Mouse (Mus musculus) gastrocnemius, postnatal 10 days (tissue): Measurements from ENCODE around the gene Svs1. TPM values are rescaled to one million over a fixed set of nuclear protein-coding genes. Genes with fewer than 3 reads are reported as not detected.

Experiments used
- DNase-seq: peaks from one replicate; pipeline ENCODE4 v3.0.0; 2021; ENCODE audit warnings: mixed read lengths
- total RNA-seq, 2 experiments: library from RNA; stranded (reverse); gene quantifications; 2 replicates each; pipeline ENCODE4 v1.2.3; 2021

Svs1 gene
- total RNA-seq, 2 experiments from 2014 or later, result not detected

- no peak for DNase-seq
These were observed 24.5 kb downstream of the Svs1 start for GRCm38 (mm10) chr6:49011191-49011590.

DNA sequence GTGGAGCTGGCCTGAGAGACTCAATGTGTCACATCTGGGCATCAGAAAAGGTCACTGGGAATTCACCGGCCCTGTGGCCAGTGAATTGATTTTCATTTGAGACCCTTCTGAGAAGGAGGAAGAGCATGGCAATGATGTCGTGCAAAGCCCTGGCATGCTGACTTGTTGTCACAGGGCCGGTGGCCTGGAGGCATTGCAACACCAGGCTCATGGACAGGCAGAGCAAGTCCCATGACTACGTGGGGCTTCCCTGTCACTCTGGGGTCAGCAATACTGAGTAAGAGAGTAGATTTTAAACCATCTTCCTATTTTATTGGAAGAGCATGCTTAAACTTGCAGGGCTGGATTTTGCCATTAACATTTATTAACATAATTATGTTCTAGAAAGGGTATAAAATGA is 26.4 kb downstream of the Svs1 start:
- no peak for DNase-seq

GRCm38 (mm10) chr6:49013458-49013857 is 26.8 kb downstream of the Svs1 start:
- DNase-seq, result no peak

DNA sequence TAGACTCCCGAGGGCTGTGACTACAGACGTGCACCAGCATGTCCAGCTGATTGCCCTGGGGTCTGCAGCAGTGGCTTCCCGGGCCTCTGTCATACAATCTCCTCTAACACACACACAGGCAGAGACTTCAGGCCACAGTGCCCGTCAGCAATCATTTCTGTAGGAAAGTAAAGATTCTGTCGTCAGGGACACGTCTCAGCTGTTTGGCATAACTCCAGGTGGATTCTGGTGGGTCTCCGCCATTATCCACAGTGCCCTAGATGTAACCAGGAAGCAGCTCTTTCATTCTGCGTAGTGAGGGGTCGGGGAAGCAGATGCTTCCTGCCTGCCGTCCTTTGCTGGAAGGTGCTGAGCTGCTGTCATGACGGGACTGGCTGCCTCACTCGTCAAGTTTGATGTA is 30.5 kb downstream of the Svs1 start:
- DNase-seq, result no peak

GRCm38 (mm10) chr6:49019341-49019740 is 32.7 kb downstream of the Svs1 start:
- no peak for DNase-seq

- DNase-seq, result no peak
These were observed 34.7 kb downstream of the Svs1 start for GRCm38 (mm10) chr6:49021141-49022012.

DNA sequence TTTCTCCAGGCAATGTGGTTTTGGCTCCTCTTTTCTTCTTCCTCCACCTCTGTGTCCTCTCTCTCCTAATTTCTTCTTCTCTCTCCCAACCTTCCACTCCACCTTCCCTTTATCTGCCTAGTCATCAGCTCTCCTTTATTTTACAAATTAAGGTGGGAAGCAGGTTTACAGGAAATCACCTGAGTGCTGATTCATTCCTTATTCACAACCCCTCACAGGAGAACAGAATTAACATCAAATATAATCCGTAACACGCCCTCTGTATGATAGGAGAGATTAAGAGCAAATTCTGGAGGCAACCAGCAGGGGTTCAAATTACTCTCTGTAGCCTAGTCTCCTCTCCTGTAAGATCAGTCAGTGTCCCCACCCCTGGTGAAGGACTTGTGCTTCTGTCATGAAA is 35.7 kb downstream of the Svs1 start:
- DNase-seq, result no peak

GRCm38 (mm10) chr6:49023315-49023714 is 36.7 kb downstream of the Svs1 start:
- no peak for DNase-seq

DNA sequence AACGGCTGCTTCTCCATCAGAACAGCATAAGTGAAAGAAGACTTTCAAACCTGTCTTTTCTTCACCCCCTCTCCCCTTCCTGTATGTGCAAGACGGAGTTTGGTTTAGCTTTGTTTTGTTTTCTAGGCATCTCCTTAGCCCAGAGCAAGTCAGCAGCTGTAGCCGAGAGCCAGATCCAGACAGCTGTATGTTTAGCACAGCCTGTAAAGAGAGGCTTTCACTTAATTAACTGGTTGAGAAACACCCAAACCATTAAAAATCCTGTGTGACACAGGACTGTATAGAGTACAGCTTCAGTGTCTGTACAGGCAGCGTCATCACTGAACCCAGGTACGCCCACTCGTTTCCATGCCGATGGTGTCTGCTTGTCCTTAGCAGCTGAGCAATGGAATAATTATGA is 38.6 kb downstream of the Svs1 start:
- no peak for DNase-seq

DNA sequence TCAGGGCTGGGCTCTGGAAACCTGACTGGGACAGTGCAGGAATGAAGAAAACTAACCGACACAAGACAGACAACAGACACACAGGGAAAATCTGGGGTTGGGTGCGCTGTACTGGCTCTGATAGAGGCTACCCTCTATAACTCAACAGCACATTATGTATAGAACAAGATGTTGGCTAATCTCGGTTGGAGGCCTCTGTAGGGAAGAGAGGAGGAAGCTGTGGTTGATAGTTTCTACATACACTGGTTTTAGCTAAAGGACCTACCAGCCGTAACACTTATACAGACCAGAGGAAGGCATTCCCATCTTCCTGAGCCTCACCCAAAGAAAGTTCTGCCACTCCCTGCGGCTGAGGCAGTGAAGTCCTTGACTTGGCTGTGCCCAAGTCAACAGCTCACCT is 39.8 kb downstream of the Svs1 start:
- no peak for DNase-seq

DNA sequence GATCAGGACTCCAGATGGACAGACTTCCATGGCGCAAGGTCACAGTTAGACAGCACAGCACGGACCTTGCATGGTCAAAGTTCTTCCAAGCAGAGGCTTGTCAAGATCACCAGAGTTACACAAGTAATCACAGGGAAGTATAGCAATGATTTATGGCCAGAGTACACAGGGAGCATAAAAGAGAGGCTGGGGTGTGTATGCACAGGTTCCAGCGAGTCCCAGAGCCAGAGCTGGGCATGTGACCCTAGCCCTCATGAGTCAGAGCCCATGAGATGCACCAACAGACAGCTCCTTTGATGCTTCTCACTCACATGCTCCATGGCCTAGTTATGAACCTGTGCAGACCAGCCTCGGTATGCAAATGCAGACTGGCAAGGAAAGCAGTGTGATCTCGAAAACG is 41.4 kb downstream of the Svs1 start:
- no peak for DNase-seq

DNA sequence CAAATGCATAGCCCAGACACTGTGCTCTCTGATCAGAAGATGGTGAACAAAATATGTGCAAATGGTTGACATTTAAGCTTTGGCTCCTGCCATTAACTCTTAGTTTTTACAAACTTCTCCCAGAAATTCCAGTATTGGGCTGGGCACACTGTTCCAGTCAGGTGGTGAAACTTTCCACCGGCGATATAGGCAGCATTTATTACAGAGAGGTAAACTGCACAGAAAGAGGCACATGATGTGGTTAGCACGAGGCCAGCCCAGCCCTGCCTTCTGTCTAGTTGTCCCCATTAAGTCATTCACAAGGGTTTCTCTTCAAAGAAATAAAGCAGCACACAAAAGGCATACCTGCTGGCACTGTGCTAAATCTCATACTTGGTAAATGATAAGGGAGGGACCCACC is 42.0 kb downstream of the Svs1 start:
- no peak for DNase-seq

DNA sequence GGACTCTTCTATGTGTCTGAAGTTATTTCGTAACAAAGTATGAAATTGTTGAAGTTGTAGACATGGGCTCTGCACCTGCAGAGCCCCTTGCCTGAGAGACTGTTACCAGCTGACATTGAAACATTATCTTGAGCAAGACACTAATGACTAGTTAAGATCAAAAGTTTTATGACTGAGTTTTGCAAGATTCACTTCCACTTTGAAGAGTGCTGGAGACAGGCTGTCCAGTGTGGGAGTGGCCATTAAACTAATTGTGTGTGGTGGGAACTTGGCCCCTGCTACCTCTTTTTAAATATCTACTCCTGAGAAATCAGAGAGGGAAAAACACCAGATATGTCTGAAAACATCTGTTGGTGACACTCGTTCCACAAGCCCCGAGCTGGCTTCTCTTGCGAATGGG is 44.6 kb downstream of the Svs1 start:
- DNase-seq, result no peak

DNA sequence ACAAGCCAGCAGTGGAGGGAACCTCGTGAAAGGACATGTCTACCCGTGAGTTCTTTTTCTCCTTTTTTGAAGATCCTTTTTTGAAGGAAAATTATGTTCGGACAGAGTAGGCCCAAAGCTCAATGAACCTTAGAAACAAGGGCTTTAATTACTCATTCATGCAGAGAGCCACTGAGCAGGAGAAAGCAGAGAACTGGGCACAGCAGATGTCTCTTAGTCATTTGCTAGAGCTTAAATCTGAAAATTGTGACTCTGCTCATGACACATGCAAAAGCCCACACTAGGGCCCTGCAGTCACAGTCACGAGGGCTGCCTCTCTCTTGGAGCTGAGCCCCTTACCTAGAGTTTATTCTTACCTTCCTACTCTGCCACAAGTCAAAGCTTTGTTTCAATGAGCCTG is 46.1 kb downstream of the Svs1 start:
- DNase-seq, result no peak

DNA sequence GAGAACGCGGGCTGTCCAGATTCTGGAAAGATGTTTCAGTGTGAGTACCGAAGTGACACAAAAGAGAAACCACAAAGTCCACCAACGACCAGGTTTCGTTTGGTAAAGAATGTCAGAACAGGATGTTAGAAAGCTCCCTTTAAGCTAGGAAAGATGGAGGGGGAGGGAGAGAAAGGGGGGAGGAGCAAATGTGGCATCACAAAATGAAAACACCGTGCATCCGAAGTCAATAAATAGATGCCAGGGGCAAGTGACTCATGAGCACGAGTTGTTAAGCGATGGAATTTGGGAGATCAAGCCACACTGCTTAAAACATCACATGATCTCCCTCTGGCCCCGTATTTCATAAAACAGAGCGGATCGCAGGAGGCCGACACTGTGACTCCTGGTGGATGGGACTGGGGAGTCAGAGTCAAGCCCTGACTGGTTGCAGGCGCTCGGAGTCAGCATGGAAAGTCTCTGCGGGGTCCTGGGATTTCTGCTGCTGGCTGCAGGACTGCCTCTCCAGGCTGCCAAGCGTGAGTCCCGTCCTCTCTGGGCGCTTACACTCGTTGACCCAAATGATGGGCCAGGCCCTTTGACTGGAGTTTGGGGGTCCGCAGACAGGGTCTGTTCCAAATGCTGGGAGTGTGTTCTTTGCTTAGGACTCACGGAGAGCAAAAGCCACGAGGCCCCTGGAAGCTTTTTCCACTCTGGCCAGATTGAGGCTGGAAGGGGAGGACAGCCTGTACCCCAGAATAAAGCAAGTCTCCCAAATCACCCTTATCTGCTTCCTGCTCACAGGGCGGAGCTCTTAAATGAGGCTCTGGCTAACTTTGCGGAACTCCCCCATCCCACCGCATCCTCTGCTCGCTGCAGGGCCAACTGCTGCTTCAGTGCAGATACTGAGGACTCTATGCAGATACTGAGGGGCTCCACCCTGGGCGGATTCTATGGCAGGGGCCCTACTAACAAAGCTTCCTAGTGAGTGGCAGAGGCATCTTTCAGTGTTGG is 49.9 kb downstream of the Svs1 start, which contains the start of gene Gpnmb:
Gene Gpnmb (plus strand): TSS at position 272 of the 993 bp plus-strand sequence.
- peak; percentile 24 for DNase-seq

GRCm38 (mm10) chr6:49037268-49037662 is 50.6 kb downstream of the Svs1 start:
- DNase-seq, result peak; percentile 17

DNA sequence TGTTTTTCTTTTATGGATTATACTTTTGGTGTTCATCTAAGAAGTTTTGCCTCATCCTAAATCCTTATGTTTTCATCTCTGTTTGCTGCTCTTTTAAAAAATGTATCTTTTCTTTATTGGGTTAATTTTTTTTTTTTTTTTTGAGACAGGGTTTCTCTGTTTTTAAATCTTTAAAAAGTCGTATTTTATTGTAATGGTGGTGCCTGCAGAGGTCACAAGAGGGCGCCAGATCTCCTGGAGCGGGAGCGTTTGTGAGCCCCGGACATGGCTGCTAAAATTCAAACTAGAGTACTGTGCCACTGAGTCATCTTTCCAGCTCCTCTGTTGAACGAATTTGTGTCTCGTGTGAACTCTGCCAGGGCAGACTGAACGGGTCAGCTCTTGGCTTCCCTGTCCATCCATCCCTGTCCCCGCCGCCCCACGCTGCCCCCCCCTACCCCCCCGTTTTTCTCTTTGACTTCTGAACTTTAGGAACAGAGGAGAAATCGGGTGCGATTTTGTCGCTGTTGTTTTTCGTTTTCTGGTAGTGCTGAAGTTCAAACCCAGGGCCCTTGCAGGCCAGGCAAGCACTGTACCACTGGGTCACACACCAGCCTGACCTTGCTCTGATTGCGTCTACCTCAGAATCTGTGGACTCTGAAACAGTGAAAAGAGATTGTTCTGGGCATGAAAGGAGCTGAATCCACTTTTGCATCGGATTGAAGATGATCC is 53.0 kb downstream of the Svs1 start:
- peak; percentile 70 for DNase-seq

Other genes with a start within 250 kb of the Svs1 start
- 1 to 10 TPM; 7.9 to 9.1 TPM for gene Gimap1, start 247.8 kb upstream of the Svs1 start, total RNA-seq
- 1 to 10 TPM; 4.9 to 7.4 TPM for gene Gimap5, start 240.7 kb upstream of the Svs1 start, total RNA-seq
- under 1 TPM; 0.16 to 0.20 TPM for gene Gimap3, start 216.0 kb upstream of the Svs1 start, total RNA-seq
- gene Tmem176a, start 145.9 kb upstream of the Svs1 start, total RNA-seq, result 10 to 100 TPM; 10.8 to 15.2 TPM
- 10 to 100 TPM; 32.9 to 45.7 TPM for gene Tmem176b, start 145.4 kb upstream of the Svs1 start, total RNA-seq
- not detected for gene Aoc1, start 114.0 kb upstream of the Svs1 start, total RNA-seq
- not detected for gene 1600015I10Rik, start 57.0 kb upstream of the Svs1 start, total RNA-seq
- gene Doxl2, start 11.9 kb upstream of the Svs1 start, total RNA-seq, result not detected
- 1 to 10 TPM; 1.8 to 2.4 TPM for gene Gpnmb, start 49.7 kb downstream of the Svs1 start, total RNA-seq
- gene Malsu1, start 86.9 kb downstream of the Svs1 start, total RNA-seq, result 10 to 100 TPM; 50.7 to 56.9 TPM
- 1 to 10 TPM; 4.3 to 5.5 TPM for gene Igf2bp3, start 228.1 kb downstream of the Svs1 start, total RNA-seq